Mouse (Mus musculus) limb, embryonic 14.5 days (tissue): ENCODE measurements around the gene Fgfr2. TPM values are rescaled to one million over a fixed set of nuclear protein-coding genes. Genes with fewer than 3 reads are reported as not detected.

ENCODE experiments used
- ATAC-seq: fragments of 200-750 bp; cut with Nextera tagmentation; 2 replicates; pipeline ENCODE4 v1.8.0; 2017; ENCODE audit warnings: low read depth, moderate number of reproducible peaks, moderate TSS enrichment; ENCODE audit not compliant: low FRiP score
- DNase-seq: peaks from one replicate; pipeline ENCODE4 v3.0.0-alpha.2; 2015; ENCODE audit warnings: low spot score
- H3K27ac ChIP-seq: fragments of 300-500 bp; sonication (generic); replicated peaks from 2 replicates; pipeline ENCODE4 v1.5.1; 2014; ENCODE audit warnings: low read depth, mild to moderate bottlenecking, low read length, moderate library complexity, mixed read lengths
- H3K27me3 ChIP-seq: fragments of 300-500 bp; sonication (generic); 2 replicates; pipeline ENCODE4 v1.6.1; 2014; ENCODE audit warnings: low read length, mixed read lengths; ENCODE audit not compliant: control insufficient read depth, insufficient read depth
- H3K36me3 ChIP-seq: fragments of 300-500 bp; sonication (generic); 2 replicates; pipeline ENCODE4 v1.6.1; 2014; ENCODE audit warnings: mild to moderate bottlenecking, low read length, moderate library complexity, mixed read lengths; ENCODE audit not compliant: control insufficient read depth, insufficient read depth
- H3K4me1 ChIP-seq: fragments of 300-500 bp; sonication (generic); 2 replicates; pipeline ENCODE4 v1.6.1; 2014; ENCODE audit warnings: antibody characterized with exemption, low read length, mixed read lengths; ENCODE audit not compliant: control insufficient read depth, insufficient read depth
- H3K4me2 ChIP-seq: fragments of 300-500 bp; sonication (generic); replicated peaks from 2 replicates; pipeline ENCODE4 v1.6.1; 2014; ENCODE audit warnings: low read depth, mild to moderate bottlenecking, low read length, moderate library complexity; ENCODE audit not compliant: severe bottlenecking
- H3K4me3 ChIP-seq: fragments of 300-500 bp; sonication (generic); replicated peaks from 2 replicates; pipeline ENCODE4 v1.5.1; 2014; ENCODE audit warnings: low read length
- H3K9ac ChIP-seq: fragments of 300-500 bp; sonication (generic); 2 replicates; pipeline ENCODE4 v1.6.1; 2014; ENCODE audit warnings: mild to moderate bottlenecking, low read depth, low read length, moderate library complexity; ENCODE audit not compliant: severe bottlenecking
- H3K9me3 ChIP-seq: fragments of 300-500 bp; sonication (generic); 2 replicates; pipeline ENCODE4 v1.6.1; 2016; ENCODE audit warnings: low read length; ENCODE audit not compliant: control insufficient read depth
- POLR2A ChIP-seq: fragments of 200-500 bp; IDR thresholded peaks from 2 replicates; pipeline ENCODE4 v1.8.0; 2012; ENCODE audit warnings: inconsistent platforms, mild to moderate bottlenecking, moderate library complexity, borderline replicate concordance; ENCODE audit not compliant: insufficient read depth, insufficient read length; ENCODE audit errors: extremely low read depth
- WGBS: fragments of 180-500 bp; shearing (Covaris S2); extraction: QIAGEN DNeasy Blood & Tissue Kit; methylation state at CpG from one replicate; pipeline ENCODE4 v1.1.7; 2014; 5-methylcytosine and 5-hydroxymethylcytosine counted together
- polyA plus RNA-seq, 2 experiments: library from polyadenylated mRNA; depleted of rRNA in 1 of 2; stranded (reverse) in 1 of 2; unstranded in 1 of 2; fragments of >200 nt; fragmentation: Nextera tagmentation in 1 of 2; extraction: Ambion mirVana in 1 of 2; gene quantifications; 2 replicates each; pipeline versions ENCODE4 v1.2.1 to v1.2.3; 2012 to 2014

Gene Fgfr2
- polyA plus RNA-seq, 2 experiments = 131 to 133 TPM

GRCm38 (mm10) chr7:130827431-130827830, 2295.7 kb downstream of the Fgfr2 start:
- TF ChIP-seq POLR2A = no peak
- ATAC-seq (no peak), DNase-seq (peak; percentile 51)
- Histone ChIP-seq H3K27ac (no peak overlapping the region), H3K36me3 (no peaks in the 10 kb centered on the region), H3K27me3 (no peaks in the 10 kb centered on the region), H3K9me3 (no peaks in the 10 kb centered on the region), H3K4me3 (no peak overlapping the region), H3K9ac (no peak overlapping the region), H3K4me1 (no peaks in the 10 kb centered on the region), H3K4me2 (no peak overlapping the region)
- WGBS = 31% methylated on average over 3 of the region's 3 CpGs

- Histone ChIP-seq H3K27ac (no peak overlapping the region), H3K4me1 (no peaks in the 10 kb centered on the region), H3K36me3 (no peaks in the 10 kb centered on the region), H3K9ac (no peak overlapping the region), H3K27me3 (no peaks in the 10 kb centered on the region), H3K4me2 (no peak overlapping the region), H3K4me3 (no peak overlapping the region), H3K9me3 (no peaks in the 10 kb centered on the region)
- DNase-seq (no peak), ATAC-seq (no peak)
- WGBS = 84% methylated on average over 3 of the region's 3 CpGs
- no peak for TF ChIP-seq POLR2A
Measured at GRCm38 (mm10) chr7:130826343-130826742, 2296.8 kb downstream of the Fgfr2 start.

GRCm38 (mm10) chr7:130823992-130824391, 2299.2 kb downstream of the Fgfr2 start:
- no peak for ATAC-seq
- H3K36me3 ChIP-seq = no peaks in the 10 kb centered on the region
- no peak overlapping the region for H3K9ac ChIP-seq
- 59% methylated on average over 9 of the region's 9 CpGs for WGBS
- no peak overlapping the region for H3K27ac ChIP-seq
- H3K4me1 ChIP-seq = no peaks in the 10 kb centered on the region
- no peak overlapping the region for H3K4me2 ChIP-seq
- no peaks in the 10 kb centered on the region for H3K27me3 ChIP-seq
- H3K4me3 ChIP-seq = no peak overlapping the region
- no peak for DNase-seq
- TF ChIP-seq POLR2A = no peak
- no peaks in the 10 kb centered on the region for H3K9me3 ChIP-seq

- Histone ChIP-seq H3K9me3 (no peaks in the 10 kb centered on the region), H3K4me3 (no peak overlapping the region), H3K4me2 (no peak overlapping the region), H3K36me3 (no peaks in the 10 kb centered on the region), H3K4me1 (no peaks in the 10 kb centered on the region), H3K27ac (no peak overlapping the region), H3K9ac (no peak overlapping the region), H3K27me3 (no peaks in the 10 kb centered on the region)
- WGBS = 85% methylated on average over 10 of the region's 10 CpGs
- no peak for ATAC-seq
- TF ChIP-seq POLR2A = no peak
- DNase-seq = no peak
Measured at GRCm38 (mm10) chr7:130819624-130820023, 2303.5 kb downstream of the Fgfr2 start.

GRCm38 (mm10) chr7:130818813-130819212, 2304.3 kb downstream of the Fgfr2 start:
- no peaks in the 10 kb centered on the region for H3K27me3 ChIP-seq
- no peak overlapping the region for H3K27ac ChIP-seq
- no peak for ATAC-seq
- no peak overlapping the region for H3K4me2 ChIP-seq
- no peaks in the 10 kb centered on the region for H3K4me1 ChIP-seq
- H3K36me3 ChIP-seq = no peaks in the 10 kb centered on the region
- 72% methylated on average over 5 of the region's 5 CpGs for WGBS
- DNase-seq = no peak
- H3K9ac ChIP-seq = no peak overlapping the region
- no peak overlapping the region for H3K4me3 ChIP-seq
- H3K9me3 ChIP-seq = no peaks in the 10 kb centered on the region
- TF ChIP-seq POLR2A = no peak

- no peaks in the 10 kb centered on the region for H3K27me3 ChIP-seq
- no peak overlapping the region for H3K4me2 ChIP-seq
- no peak overlapping the region for H3K27ac ChIP-seq
- no peak overlapping the region for H3K4me3 ChIP-seq
- H3K36me3 ChIP-seq = no peaks in the 10 kb centered on the region
- no peaks in the 10 kb centered on the region for H3K9me3 ChIP-seq
- no peak for ATAC-seq
- H3K4me1 ChIP-seq = no peaks in the 10 kb centered on the region
- H3K9ac ChIP-seq = no peak overlapping the region
- WGBS = 86% methylated on average over 7 of the region's 7 CpGs
- no peak for TF ChIP-seq POLR2A
- DNase-seq = no peak
Measured at GRCm38 (mm10) chr7:130816243-130816642, 2306.9 kb downstream of the Fgfr2 start.
